Mouse (Mus musculus): Measurements from ENCODE around the gene Gm16223. TPM values are rescaled to one million over a fixed set of nuclear protein-coding genes. Genes with fewer than 3 reads are reported as not detected.

Gm16223 gene
- polyA plus RNA-seq, 1 experiment from 2014 or later, result not detected

DNA sequence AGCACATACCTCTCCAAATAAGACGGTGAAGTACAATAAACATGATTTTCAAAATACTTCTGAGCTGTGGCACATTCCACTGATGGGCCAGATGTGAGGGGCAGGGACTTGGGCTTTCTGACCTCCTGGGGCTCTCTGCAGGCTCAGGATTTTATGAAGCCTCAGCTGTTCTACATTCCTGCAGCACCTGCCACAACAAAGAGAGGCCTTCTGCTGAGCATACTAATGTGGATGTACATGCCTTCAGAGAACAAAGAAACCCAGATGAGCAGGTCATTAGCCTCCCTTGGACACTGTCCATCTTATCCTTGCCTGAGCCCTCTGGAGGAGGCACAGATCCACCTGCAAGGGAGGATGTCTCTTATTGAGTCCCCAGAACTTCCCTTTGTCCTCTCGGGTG lies 97.0 kb downstream of the Gm16223 start:
- H3K9me3 ChIP-seq, result no peaks in the 10 kb centered on the region
- WGBS, result 81% methylated on average over 2 of the region's 2 CpGs
- no peaks in the 10 kb centered on the region for H3K4me1 ChIP-seq
- DNase-seq (ENCODE audit: low spot score), result no peak
- H3K4me3 ChIP-seq, result no peak overlapping the region
- H3K36me3 ChIP-seq (replicated peaks), result no peaks in the 10 kb centered on the region
- no peak overlapping the region for H3K27ac ChIP-seq (replicated peaks)
- H3K27me3 ChIP-seq (replicated peaks; ENCODE audit: low read depth, poor library complexity, severe bottlenecking), result no peaks in the 10 kb centered on the region

DNA sequence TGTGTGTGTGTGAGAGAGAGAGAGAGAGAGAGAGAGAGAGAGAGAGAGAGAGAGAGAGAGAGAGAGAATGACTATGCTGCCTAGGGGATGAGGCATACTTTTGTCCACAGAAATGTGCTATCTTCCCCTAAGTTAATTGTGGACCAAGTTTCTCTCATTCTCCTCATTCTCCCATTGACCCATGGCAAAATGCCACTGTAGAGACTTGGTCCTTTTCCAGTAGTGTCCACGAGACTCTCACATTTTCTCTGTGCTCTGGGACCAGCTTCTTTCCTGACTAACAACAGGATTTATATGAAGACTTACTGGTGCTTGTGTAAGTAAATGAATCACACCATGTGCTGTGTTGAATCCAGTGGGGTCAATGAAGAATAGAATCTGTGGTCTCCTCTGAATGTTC lies 98.6 kb downstream of the Gm16223 start:
- 66% methylated on average over 1 of the region's 1 CpGs for WGBS
- H3K9me3 ChIP-seq, result no peaks in the 10 kb centered on the region
- DNase-seq (ENCODE audit: low spot score), result no peak
- H3K4me1 ChIP-seq, result no peaks in the 10 kb centered on the region
- H3K27me3 ChIP-seq (replicated peaks; ENCODE audit: low read depth, poor library complexity, severe bottlenecking), result no peaks in the 10 kb centered on the region
- no peak overlapping the region for H3K27ac ChIP-seq (replicated peaks)
- H3K36me3 ChIP-seq (replicated peaks), result no peaks in the 10 kb centered on the region
- H3K4me3 ChIP-seq, result no peak overlapping the region

DNA sequence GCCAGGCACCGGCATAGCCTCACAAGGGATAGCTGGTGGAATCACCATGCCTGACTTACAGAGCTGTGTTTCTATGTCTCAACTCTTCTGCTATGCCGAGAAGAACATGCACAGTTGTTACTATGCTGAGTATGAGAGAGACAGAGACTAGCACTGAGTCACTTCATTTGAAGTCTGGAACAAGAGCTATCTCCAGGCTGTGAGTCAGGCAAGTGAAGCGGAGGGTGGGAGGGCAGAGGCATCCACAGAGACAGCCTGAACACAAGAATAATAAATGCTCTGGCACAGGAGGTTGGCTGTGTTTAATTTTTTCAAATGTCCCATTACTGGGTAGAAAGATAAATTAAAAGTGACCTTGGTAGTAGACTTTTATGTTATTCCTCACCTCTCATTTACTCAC lies 100.3 kb downstream of the Gm16223 start:
- H3K27ac ChIP-seq (replicated peaks), result no peak overlapping the region
- no peak overlapping the region for H3K4me3 ChIP-seq
- WGBS, result 91% methylated on average over 3 of the region's 3 CpGs

DNA sequence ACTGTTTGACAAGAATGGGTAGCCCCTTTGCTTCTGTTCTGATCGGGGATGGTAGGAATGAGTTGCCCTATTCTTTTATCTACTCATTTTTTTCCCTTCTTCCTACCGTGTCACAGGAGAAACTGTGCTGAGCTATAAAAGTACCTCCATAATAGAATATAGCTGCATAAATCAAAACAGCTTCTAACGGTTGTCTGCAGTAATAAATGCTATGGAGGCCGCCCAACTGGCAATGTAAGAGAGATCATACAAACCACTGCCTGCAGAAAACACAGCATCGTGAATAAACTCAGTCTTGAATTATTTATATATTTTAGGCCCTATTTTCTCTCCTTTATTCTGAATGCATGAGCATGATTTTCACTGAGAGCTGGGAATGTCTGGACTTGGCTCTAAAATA lies 101.0 kb downstream of the Gm16223 start:
- H3K27ac ChIP-seq (replicated peaks), result no peak overlapping the region
- no peak for DNase-seq (ENCODE audit: low spot score)
- WGBS, result 95% methylated on average over 5 of the region's 5 CpGs
- no peaks in the 10 kb centered on the region for H3K4me1 ChIP-seq
- no peak overlapping the region for H3K4me3 ChIP-seq
- no peaks in the 10 kb centered on the region for H3K9me3 ChIP-seq
- H3K27me3 ChIP-seq (replicated peaks; ENCODE audit: low read depth, poor library complexity, severe bottlenecking), result no peaks in the 10 kb centered on the region
- no peaks in the 10 kb centered on the region for H3K36me3 ChIP-seq (replicated peaks)

More for the DNA sequence above, 100.3 kb downstream of the Gm16223 start:
- Histone ChIP-seq H3K27me3 (replicated peaks; ENCODE audit: low read depth, poor library complexity, severe bottlenecking) (no peaks in the 10 kb centered on the region), H3K4me1 (no peaks in the 10 kb centered on the region), H3K36me3 (replicated peaks) (no peaks in the 10 kb centered on the region), H3K9me3 (no peaks in the 10 kb centered on the region)
- no peak for DNase-seq (ENCODE audit: low spot score)

DNA sequence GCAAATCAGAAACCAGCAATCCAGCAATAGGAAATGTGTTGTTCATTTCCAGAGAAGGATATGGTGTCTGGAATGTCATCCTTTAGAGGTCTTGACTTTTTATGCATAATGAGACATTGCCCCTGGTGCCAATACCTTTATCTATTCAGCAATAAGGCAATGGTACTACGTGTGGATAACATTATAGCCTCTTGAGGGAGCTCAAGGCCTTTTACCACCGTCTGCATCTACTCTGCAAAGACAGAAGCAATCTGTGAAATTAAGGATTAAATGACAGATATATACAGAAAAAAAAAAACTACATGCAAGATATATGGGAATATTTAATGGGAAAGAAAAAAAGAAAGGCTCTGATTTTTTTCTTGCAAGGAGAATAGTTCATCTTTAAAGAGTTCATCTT lies 106.3 kb downstream of the Gm16223 start:
- WGBS, result 62% methylated on average over 2 of the region's 2 CpGs

DNA sequence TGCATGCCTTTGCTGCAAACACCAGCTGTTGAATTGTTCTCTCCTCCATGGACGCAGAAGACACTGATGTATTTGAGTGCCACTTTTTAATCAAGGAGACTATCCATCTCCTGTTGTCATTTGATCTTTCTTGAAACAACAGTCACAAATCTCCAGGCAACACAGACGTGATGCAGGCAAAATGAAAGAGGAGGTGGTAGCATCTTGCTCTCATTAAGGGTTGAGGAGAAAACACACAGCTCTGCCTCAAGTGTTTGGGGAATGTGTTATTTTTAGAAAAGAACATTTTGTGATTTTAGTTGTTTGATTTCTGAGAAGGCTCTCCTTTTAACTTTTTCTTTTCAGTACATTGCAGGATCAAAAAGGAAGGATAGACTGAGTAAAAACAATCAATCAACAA lies 107.7 kb downstream of the Gm16223 start:
- WGBS, result 59% methylated on average over 2 of the region's 2 CpGs
- H3K27ac ChIP-seq (replicated peaks), result no peak overlapping the region
- H3K27me3 ChIP-seq (replicated peaks; ENCODE audit: low read depth, poor library complexity, severe bottlenecking), result no peaks in the 10 kb centered on the region
- DNase-seq (ENCODE audit: low spot score), result no peak
- H3K9me3 ChIP-seq, result no peaks in the 10 kb centered on the region
- H3K36me3 ChIP-seq (replicated peaks), result no peaks in the 10 kb centered on the region
- no peaks in the 10 kb centered on the region for H3K4me1 ChIP-seq
- no peak overlapping the region for H3K4me3 ChIP-seq

More for the DNA sequence above, 106.3 kb downstream of the Gm16223 start:
- no peak overlapping the region for H3K27ac ChIP-seq (replicated peaks)
- no peak overlapping the region for H3K4me3 ChIP-seq
- H3K27me3 ChIP-seq (replicated peaks; ENCODE audit: low read depth, poor library complexity, severe bottlenecking), result no peaks in the 10 kb centered on the region
- H3K36me3 ChIP-seq (replicated peaks), result no peaks in the 10 kb centered on the region
- H3K4me1 ChIP-seq, result no peaks in the 10 kb centered on the region
- no peak for DNase-seq (ENCODE audit: low spot score)
- no peaks in the 10 kb centered on the region for H3K9me3 ChIP-seq

DNA sequence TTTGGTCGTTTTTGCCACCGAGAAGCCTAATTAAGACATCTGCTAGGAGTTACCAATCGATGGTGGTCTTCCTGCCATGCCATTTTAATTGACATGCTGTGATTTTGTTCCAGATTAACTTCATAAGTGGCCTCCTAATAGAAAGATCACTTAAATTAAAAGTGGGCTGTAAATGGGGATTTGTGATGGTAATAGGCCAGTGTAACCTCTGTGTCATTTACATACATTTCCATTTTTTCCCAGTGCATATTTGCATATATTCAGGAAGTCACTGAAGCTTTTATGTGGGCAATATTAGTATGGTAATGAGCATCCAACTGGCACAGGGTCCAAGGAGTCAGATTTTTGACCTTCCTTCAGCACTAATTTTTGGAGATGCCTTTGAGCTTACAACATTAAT lies 130.7 kb downstream of the Gm16223 start:
- 58% methylated on average over 3 of the region's 3 CpGs for WGBS
- no peak for DNase-seq (ENCODE audit: low spot score)
- Histone ChIP-seq H3K27ac (replicated peaks) (no peak overlapping the region), H3K27me3 (replicated peaks; ENCODE audit: low read depth, poor library complexity, severe bottlenecking) (no peaks in the 10 kb centered on the region), H3K4me1 (no peaks in the 10 kb centered on the region), H3K9me3 (no peaks in the 10 kb centered on the region), H3K36me3 (replicated peaks) (no peaks in the 10 kb centered on the region), H3K4me3 (no peak overlapping the region)

DNA sequence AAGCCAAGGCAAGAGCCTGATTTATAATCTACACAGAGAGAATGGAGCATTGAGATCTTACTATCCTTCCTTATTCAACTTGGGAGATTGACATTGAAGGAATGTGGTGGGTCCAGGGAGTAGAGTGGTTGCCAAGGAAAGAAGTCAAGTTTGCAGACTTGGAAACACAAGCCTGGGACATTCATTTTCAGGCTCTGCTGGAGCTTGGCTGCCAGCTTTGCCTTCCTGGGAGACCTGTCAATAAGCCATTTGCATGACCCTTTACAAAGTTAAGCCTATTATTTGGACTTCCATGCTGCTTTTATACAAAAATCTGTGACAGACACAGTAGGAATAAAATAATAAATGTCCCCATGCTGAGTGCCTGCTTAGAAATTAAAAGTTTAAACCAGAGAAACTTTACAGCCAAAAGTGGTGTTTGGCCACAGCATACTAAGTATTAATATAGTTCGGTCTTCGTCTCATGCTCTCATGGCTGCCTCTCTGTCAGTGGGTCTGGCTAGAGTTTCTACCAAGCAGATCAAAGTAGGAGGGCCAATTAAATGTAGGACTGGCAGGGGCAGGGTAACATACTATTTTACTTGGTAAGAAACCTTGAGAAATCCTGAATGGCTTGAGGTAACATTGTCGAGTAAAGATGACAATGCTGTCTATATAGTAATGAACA lies 139.8 kb downstream of the Gm16223 start:
- Histone ChIP-seq H3K27me3 (replicated peaks; ENCODE audit: low read depth, poor library complexity, severe bottlenecking) (no peaks in the 10 kb centered on the region), H3K27ac (replicated peaks) (no peak overlapping the region), H3K4me3 (no peak overlapping the region), H3K36me3 (replicated peaks) (no peaks in the 10 kb centered on the region), H3K4me1 (no peaks in the 10 kb centered on the region), H3K9me3 (no peaks in the 10 kb centered on the region)
- no peak for DNase-seq (ENCODE audit: low spot score)
- 92% methylated on average over 3 of the region's 3 CpGs for WGBS

DNA sequence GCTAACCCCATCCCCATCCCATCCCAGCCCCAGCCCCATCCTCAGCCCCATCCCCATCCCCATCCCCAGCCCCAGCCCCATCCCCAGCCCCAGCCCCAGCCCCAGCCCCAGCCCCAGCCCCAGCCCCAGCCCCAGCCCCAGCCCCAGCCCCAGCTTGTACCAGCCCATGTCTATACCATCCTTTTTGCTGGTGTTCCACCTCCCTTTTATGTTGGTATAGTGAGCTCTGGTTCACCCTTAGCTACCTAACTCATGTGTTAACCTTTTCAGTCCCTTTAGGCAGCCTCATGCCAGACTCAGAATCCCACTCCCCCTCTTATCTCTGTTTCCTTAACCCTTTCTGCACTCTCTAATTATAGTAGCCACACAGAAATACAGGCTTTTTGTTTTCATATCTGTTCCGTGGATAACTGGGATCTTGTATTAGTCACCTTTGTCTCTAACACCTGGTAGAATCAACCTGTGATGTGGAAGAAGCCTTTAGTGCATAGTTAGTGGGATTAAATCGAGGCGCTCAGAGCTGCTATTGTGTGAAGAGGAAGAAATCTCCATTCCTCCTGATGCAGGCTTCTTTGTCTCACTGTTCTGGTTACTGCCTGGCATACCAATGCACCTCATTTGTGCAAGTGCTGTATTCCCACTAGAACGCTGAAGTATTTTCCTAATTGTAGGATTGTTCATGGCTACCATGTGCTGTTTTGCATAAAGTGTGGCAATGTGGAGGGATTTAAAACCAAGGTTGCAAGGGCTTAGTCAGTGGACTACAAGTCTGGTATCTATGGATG lies 144.0 kb downstream of the Gm16223 start:
- H3K4me3 ChIP-seq, result no peak overlapping the region
- H3K4me1 ChIP-seq, result no peaks in the 10 kb centered on the region
- no peaks in the 10 kb centered on the region for H3K27me3 ChIP-seq (replicated peaks; ENCODE audit: low read depth, poor library complexity, severe bottlenecking)
- H3K9me3 ChIP-seq, result no peaks in the 10 kb centered on the region
- DNase-seq (ENCODE audit: low spot score), result no peak
- 48% methylated on average over 4 of the region's 4 CpGs for WGBS
- no peak overlapping the region for H3K27ac ChIP-seq (replicated peaks)
- H3K36me3 ChIP-seq (replicated peaks), result no peaks in the 10 kb centered on the region

DNA sequence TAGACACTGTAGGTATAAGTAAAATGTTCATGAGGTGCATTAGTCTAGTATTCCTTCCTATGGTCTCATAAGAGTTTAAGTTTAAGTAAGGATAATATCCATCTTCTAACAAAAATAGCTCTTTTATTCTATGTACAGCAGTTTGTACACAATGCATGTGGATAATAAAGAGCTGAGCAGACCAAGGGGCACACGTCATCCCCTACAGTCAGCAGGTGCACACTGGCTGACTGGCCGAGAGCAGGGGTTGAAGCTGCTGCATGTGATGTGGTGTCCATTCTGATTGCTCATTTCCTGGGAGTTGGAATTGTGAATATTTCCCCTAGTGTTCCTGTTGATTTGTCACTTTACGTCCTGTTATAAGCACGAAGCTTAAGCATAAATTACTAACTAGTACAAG lies 144.6 kb downstream of the Gm16223 start:
- DNase-seq (ENCODE audit: low spot score), result no peak
- WGBS, result 84% methylated on average over 4 of the region's 4 CpGs
- Histone ChIP-seq H3K36me3 (replicated peaks) (no peaks in the 10 kb centered on the region), H3K4me1 (no peaks in the 10 kb centered on the region), H3K27me3 (replicated peaks; ENCODE audit: low read depth, poor library complexity, severe bottlenecking) (no peaks in the 10 kb centered on the region), H3K9me3 (no peaks in the 10 kb centered on the region), H3K27ac (replicated peaks) (no peak overlapping the region), H3K4me3 (no peak overlapping the region)

DNA sequence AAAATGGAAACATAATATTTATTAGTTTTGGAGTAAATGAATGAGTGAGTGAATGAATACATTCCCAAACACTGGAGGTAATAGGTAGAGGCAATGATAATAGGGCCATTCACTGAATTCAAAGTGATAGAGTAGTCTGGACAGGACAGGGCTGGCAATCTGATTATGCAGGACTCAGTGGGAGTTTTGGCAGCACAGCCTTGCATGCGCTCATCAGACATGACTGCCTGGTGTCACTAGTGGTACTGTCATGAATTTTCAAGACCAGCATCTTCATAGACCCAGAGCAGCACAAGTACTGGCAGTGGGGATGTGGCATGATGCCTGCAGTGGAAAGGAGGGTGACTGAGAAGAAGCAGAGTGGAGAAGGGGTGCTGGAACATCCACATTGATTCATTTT lies 157.1 kb downstream of the Gm16223 start:
- WGBS, result 72% methylated on average over 1 of the region's 1 CpGs
- Histone ChIP-seq H3K27ac (replicated peaks) (no peak overlapping the region), H3K9me3 (no peaks in the 10 kb centered on the region), H3K27me3 (replicated peaks; ENCODE audit: low read depth, poor library complexity, severe bottlenecking) (no peaks in the 10 kb centered on the region), H3K36me3 (replicated peaks) (no peaks in the 10 kb centered on the region), H3K4me1 (no peaks in the 10 kb centered on the region), H3K4me3 (no peak overlapping the region)
- no peak for DNase-seq (ENCODE audit: low spot score)

DNA sequence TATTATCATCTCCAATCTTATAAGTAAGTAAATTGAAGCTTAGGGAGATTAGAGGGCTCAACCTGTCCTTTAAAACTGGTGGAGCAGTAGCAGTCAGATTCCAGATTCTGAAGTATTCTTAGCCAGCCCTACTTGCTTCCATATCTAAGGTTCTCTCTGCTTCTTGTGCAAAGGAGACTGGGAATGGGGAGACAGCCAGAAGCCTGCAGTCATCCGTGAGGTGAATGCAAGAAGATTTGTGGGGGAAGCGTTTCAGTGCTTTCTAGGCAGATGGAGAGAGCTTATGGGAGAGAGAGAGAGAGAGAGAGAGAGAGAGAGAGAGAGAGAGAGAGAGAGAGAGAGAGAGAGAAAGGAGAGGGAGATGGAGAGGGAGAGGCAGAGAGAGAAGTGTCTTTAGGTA lies 160.9 kb downstream of the Gm16223 start:
- H3K4me1 ChIP-seq, result no peaks in the 10 kb centered on the region
- no peak overlapping the region for H3K27ac ChIP-seq (replicated peaks)
- no peaks in the 10 kb centered on the region for H3K36me3 ChIP-seq (replicated peaks)
- DNase-seq (ENCODE audit: low spot score), result no peak
- H3K9me3 ChIP-seq, result no peaks in the 10 kb centered on the region
- WGBS, result 47% methylated on average over 2 of the region's 2 CpGs
- no peak overlapping the region for H3K4me3 ChIP-seq
- no peaks in the 10 kb centered on the region for H3K27me3 ChIP-seq (replicated peaks; ENCODE audit: low read depth, poor library complexity, severe bottlenecking)

DNA sequence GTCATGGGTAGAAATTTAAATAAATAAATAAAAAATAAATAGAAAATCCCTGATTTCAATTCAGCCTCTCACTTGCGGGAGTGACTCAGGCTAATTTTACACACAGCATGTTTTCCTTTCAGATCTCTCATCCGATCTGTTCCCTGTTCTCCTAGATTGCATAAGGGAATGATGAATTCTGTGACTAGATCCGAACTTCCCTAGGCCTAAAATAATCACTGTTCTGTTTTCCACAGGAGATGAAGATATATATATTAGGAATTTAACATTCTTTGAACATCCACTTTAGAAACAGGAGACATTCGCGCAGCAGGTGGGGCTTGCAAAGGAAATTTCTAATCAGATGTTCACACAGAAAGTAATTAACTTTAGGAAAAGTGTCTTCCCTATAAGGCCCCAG lies 171.5 kb downstream of the Gm16223 start:
- Histone ChIP-seq H3K36me3 (replicated peaks) (no peaks in the 10 kb centered on the region), H3K4me1 (no peaks in the 10 kb centered on the region), H3K4me3 (no peak overlapping the region), H3K9me3 (no peaks in the 10 kb centered on the region), H3K27me3 (replicated peaks; ENCODE audit: low read depth, poor library complexity, severe bottlenecking) (no peaks in the 10 kb centered on the region), H3K27ac (replicated peaks) (no peak overlapping the region)
- WGBS, result 77% methylated on average over 5 of the region's 5 CpGs
- no peak for DNase-seq (ENCODE audit: low spot score)
